In the genomic region with DNA sequence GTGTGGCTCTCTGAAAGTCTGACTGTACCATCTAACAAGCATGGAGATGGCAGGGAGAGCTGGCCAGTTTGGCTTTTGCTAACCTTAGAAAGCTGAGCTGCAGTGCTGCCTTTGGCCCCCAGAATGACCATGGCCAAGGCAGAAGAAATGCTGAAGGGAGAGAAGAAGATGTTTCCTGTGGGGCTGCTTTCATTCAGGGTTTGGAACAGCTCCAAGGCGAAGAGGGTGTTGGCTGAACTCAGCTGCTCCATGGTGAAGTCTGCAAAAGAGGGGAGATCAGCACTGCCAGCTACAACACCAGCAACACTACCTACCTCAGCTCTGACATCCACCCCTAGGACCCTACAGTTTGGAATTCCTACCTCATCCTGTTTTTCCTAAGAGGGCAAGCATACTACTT, we compare ENCODE assay signal across 20 mouse cellular contexts. TPM values are rescaled to one million over a fixed set of nuclear protein-coding genes. Genes with fewer than 3 reads are reported as not detected.
DNase-seq lines count a peak whose midpoint lies in the region; ATAC-seq and TF ChIP-seq lines count a peak whose summit lies in the region.
"Had no signal": no experiment of that assay in that cellular context is flagged by ENCODE, and none has a peak within 500 bp of the region (broad histone marks: within the 10 kb centered on the region; RNA-seq: fewer than 3 reads in every experiment).

No protein-coding gene starts in this region.

- no peak overlapping the region; the same call in 1 of the 2 replicates for H3K27ac ChIP-seq in gastrocnemius, adult 2 months

- no peak for TF ChIP-seq CTCF in gastrocnemius, adult 2 months (IDR thresholded peaks at IDR 0.05)

- peak; percentile 15 for ATAC-seq in megakaryocyte progenitor cell, adult 5-6 weeks (replicated peaks; ENCODE audit: poor library complexity)
- no peak for ATAC-seq in erythroblast, adult 5-6 weeks (replicated peaks; ENCODE audit: low FRiP score, poor library complexity, severe bottlenecking)
- ATAC-seq: forebrain, postnatal 0 days had no signal

- intact Hi-C loops in gastrocnemius, adult 2 months (cut with DNase I) = no loop called here
- intact Hi-C loops in gastrocnemius, postnatal 36 days (cut with DNase I) = no loop called here

- no peak for DNase-seq in gastrocnemius, adult 2 months
- DNase-seq in gastrocnemius, postnatal 36 days = no peak
- peak; percentile 14 for DNase-seq in kidney, postnatal 10 days
- DNase-seq in kidney, postnatal 4 days = no peak
- peak; percentile 23 for DNase-seq in MEL-GATA-1-ER (ENCODE audit: extremely low read depth, low read depth)
- no peak for DNase-seq in gastrocnemius, adult 8-10 months (ENCODE audit: low spot score in 2 of 2)
- DNase-seq: adrenal gland, adult 2 months; cerebellum, adult 8-10 months; forebrain, postnatal 0 days; gastrocnemius, postnatal 25 days; layer of hippocampus, adult 9-11 months; thymus, postnatal 14 days had no signal

- peak overlapping the region; percentile 64 for H3K4me3 ChIP-seq in gastrocnemius, adult 2 months
- H3K4me3 ChIP-seq: erythroblast, embryonic 14.5 days had no signal

RNA-seq across cellular contexts. Expression of gene Serpinb1a, which starts 0.8 kb away (rescaled TPM):
- 1 to 10 TPM; 3.7 to 4.0 TPM for total RNA-seq in gastrocnemius, adult 2 months (2021)
- 1 to 10 TPM; 2.6 to 6.0 TPM for total RNA-seq in gastrocnemius, postnatal 36 days (2021)
- total RNA-seq in megakaryocyte progenitor cell, adult 5-6 weeks (2015) = 432 and 510 TPM in 2 replicates
- total RNA-seq in megakaryocyte progenitor cell, adult 5-6 weeks (2017) = 500 and 560 TPM in 2 replicates
- total RNA-seq in erythroblast, adult 5-6 weeks (2015; ENCODE audit: low replicate concordance) = 141 and 144 TPM in 2 replicates
- total RNA-seq in erythroblast, adult 5-6 weeks (2017; ENCODE audit: low replicate concordance) = 133 and 225 TPM in 2 replicates
- total RNA-seq in gastrocnemius, adult 8-10 months (2022) = 1 to 10 TPM; 1.7 to 3.9 (median 3.1) TPM

RNA-seq across cellular contexts. Expression of gene D930007J09Rik, which starts 47.5 kb away (rescaled TPM):
- not detected for total RNA-seq in gastrocnemius, adult 2 months (2021)
- total RNA-seq in gastrocnemius, postnatal 36 days (2021) = not detected
- not detected in 2 replicates for total RNA-seq in megakaryocyte progenitor cell, adult 5-6 weeks (2015)
- not detected in 2 replicates for total RNA-seq in megakaryocyte progenitor cell, adult 5-6 weeks (2017)
- total RNA-seq in erythroblast, adult 5-6 weeks (2015; ENCODE audit: low replicate concordance) = not detected in 2 replicates
- not detected in 2 replicates for total RNA-seq in erythroblast, adult 5-6 weeks (2017; ENCODE audit: low replicate concordance)
- not detected for total RNA-seq in gastrocnemius, adult 8-10 months (2022)
- total RNA-seq: adrenal gland, adult 2 months; forebrain, postnatal 0 days; gastrocnemius, postnatal 25 days; hematopoietic stem cell, adult 5-6 weeks; liver, adult 2 months; monocyte, adult 5-6 weeks; neutrophil, adult 5-6 weeks had no signal

RNA-seq across cellular contexts. Expression of gene Serpinb1c, which starts 47.9 kb away (rescaled TPM):
- 1 to 10 TPM; 1.6 to 2.3 TPM for total RNA-seq in gastrocnemius, adult 2 months (2021)
- 1 to 10 TPM; 1.8 to 2.2 TPM for total RNA-seq in gastrocnemius, postnatal 36 days (2021)
- not detected in 2 replicates for total RNA-seq in megakaryocyte progenitor cell, adult 5-6 weeks (2015)
- not detected in 2 replicates for total RNA-seq in megakaryocyte progenitor cell, adult 5-6 weeks (2017)
- total RNA-seq in erythroblast, adult 5-6 weeks (2015; ENCODE audit: low replicate concordance) = not detected in 2 replicates
- not detected in 2 replicates for total RNA-seq in erythroblast, adult 5-6 weeks (2017; ENCODE audit: low replicate concordance)
- total RNA-seq in gastrocnemius, adult 8-10 months (2022) = 1 to 10 TPM; 1.2 to 3.9 (median 2.1) TPM
- total RNA-seq: adrenal gland, adult 2 months; forebrain, postnatal 0 days; hematopoietic stem cell, adult 5-6 weeks; left cerebral cortex, postnatal 10 days; monocyte, adult 5-6 weeks; neutrophil, adult 5-6 weeks had no signal

RNA-seq across cellular contexts. Expression of gene Wrnip1, which starts 48.3 kb away (rescaled TPM):
- total RNA-seq in gastrocnemius, adult 2 months (2021) = 1 to 10 TPM; 5.2 to 8.5 TPM
- total RNA-seq in gastrocnemius, postnatal 36 days (2021) = 1 to 10 TPM; 5.9 to 7.4 TPM
- total RNA-seq in megakaryocyte progenitor cell, adult 5-6 weeks (2015) = 14.6 and 18.2 TPM in 2 replicates
- total RNA-seq in megakaryocyte progenitor cell, adult 5-6 weeks (2017) = 32.3 and 39.6 TPM in 2 replicates
- total RNA-seq in erythroblast, adult 5-6 weeks (2015; ENCODE audit: low replicate concordance) = 2.7 and 7.5 TPM in 2 replicates
- 18.2 and 20.5 TPM in 2 replicates for total RNA-seq in erythroblast, adult 5-6 weeks (2017; ENCODE audit: low replicate concordance)
- total RNA-seq in gastrocnemius, adult 8-10 months (2022) = 1 to 10 TPM; 4.2 to 7.9 (median 6.0) TPM

Comparison
In these comparisons a context has a peak if more than half of its experiments do, and no peak if none do; other contexts are left out.
1. DNase-seq: peak in kidney, postnatal 10 days (single experiment) and MEL-GATA-1-ER (single experiment); none in gastrocnemius, adult 2 months (single experiment), gastrocnemius, postnatal 36 days (0 of 2), kidney, postnatal 4 days (0 of 2) and gastrocnemius, adult 8-10 months (0 of 2).
2. RNA of gene Serpinb1a, which starts 0.8 kb away (total RNA-seq): 432 to 560 TPM in megakaryocyte progenitor cell, adult 5-6 weeks and 133 to 225 TPM in erythroblast, adult 5-6 weeks; 2.6 to 6.0 TPM in gastrocnemius, postnatal 36 days, 3.7 to 4.0 TPM in gastrocnemius, adult 2 months and 1.7 to 3.9 TPM in gastrocnemius, adult 8-10 months; every median in the first group is over 10 times any median in the second.